Mouse (Mus musculus): ENCODE measurements at regions not wholly inside any gene's neighbourhood (a gene's known extent, or its start where the extent isn't known, plus 50 kb on each side); places are given as distances from the start of the nearest gene placed in this dataset.

GRCm38 (mm10) chr7:130036845-130037572 lies 445.3 kb downstream of the Wdr11 start:
- DNase-seq (ENCODE audit: low spot score): no peak

GRCm38 (mm10) chr7:130037573-130037925 lies 445.9 kb downstream of the Wdr11 start:
- no peak for DNase-seq (ENCODE audit: low spot score)

- no peak for DNase-seq (ENCODE audit: low spot score)
Measured at GRCm38 (mm10) chr7:130040596-130040995, 448.9 kb downstream of the Wdr11 start.

GRCm38 (mm10) chr7:130041402-130041965 lies 449.8 kb downstream of the Wdr11 start:
- DNase-seq (ENCODE audit: low spot score): no peak

- no peak for DNase-seq (ENCODE audit: low spot score)
Measured at GRCm38 (mm10) chr7:130042296-130042910, 450.7 kb downstream of the Wdr11 start.

- no peak for DNase-seq (ENCODE audit: low spot score)
Measured at GRCm38 (mm10) chr7:130043397-130044234, 452.0 kb downstream of the Wdr11 start.

- no peak for DNase-seq (ENCODE audit: low spot score)
Measured at GRCm38 (mm10) chr7:130044235-130044553, 452.5 kb downstream of the Wdr11 start.

GRCm38 (mm10) chr7:130044581-130044980 lies 452.9 kb downstream of the Wdr11 start:
- DNase-seq (ENCODE audit: low spot score): no peak

- DNase-seq (ENCODE audit: low spot score): no peak
Measured at GRCm38 (mm10) chr7:130046086-130046485, 454.4 kb downstream of the Wdr11 start.

- no peak for DNase-seq (ENCODE audit: low spot score)
Measured at GRCm38 (mm10) chr7:130047293-130048034, 455.8 kb downstream of the Wdr11 start.

- DNase-seq (ENCODE audit: low spot score): no peak
Measured at GRCm38 (mm10) chr7:130048106-130048772, 456.6 kb downstream of the Wdr11 start.

- DNase-seq (ENCODE audit: low spot score): no peak
Measured at GRCm38 (mm10) chr7:130049461-130049860, 457.8 kb downstream of the Wdr11 start.

GRCm38 (mm10) chr7:130050120-130050519 lies 458.5 kb downstream of the Wdr11 start:
- no peak for DNase-seq (ENCODE audit: low spot score)

GRCm38 (mm10) chr7:130052376-130052775 lies 460.7 kb downstream of the Wdr11 start:
- DNase-seq (ENCODE audit: low spot score): no peak

- no peak for DNase-seq (ENCODE audit: low spot score)
Measured at GRCm38 (mm10) chr7:130057708-130058107, 462.5 kb downstream of the Ate1 start.

- no peak for DNase-seq (ENCODE audit: low spot score)
Measured at GRCm38 (mm10) chr7:130058267-130058666, 461.9 kb downstream of the Ate1 start.

GRCm38 (mm10) chr7:130059684-130060607 lies 460.2 kb downstream of the Ate1 start:
- no peak for DNase-seq (ENCODE audit: low spot score)

- no peak for DNase-seq (ENCODE audit: low spot score)
Measured at GRCm38 (mm10) chr7:130064500-130064899, 455.7 kb downstream of the Ate1 start.

- no peak for DNase-seq (ENCODE audit: low spot score)
Measured at GRCm38 (mm10) chr7:130068316-130068715, 451.9 kb downstream of the Ate1 start.

GRCm38 (mm10) chr7:130073388-130073787 lies 446.8 kb downstream of the Ate1 start:
- no peak for DNase-seq (ENCODE audit: low spot score)

Measured in testis, postnatal 14 days (tissue).